Mouse (Mus musculus): ENCODE measurements at regions not wholly inside any gene's neighbourhood (a gene's known extent, or its start where the extent isn't known, plus 50 kb on each side); places are given as distances from the start of the nearest gene placed in this dataset.

DNA sequence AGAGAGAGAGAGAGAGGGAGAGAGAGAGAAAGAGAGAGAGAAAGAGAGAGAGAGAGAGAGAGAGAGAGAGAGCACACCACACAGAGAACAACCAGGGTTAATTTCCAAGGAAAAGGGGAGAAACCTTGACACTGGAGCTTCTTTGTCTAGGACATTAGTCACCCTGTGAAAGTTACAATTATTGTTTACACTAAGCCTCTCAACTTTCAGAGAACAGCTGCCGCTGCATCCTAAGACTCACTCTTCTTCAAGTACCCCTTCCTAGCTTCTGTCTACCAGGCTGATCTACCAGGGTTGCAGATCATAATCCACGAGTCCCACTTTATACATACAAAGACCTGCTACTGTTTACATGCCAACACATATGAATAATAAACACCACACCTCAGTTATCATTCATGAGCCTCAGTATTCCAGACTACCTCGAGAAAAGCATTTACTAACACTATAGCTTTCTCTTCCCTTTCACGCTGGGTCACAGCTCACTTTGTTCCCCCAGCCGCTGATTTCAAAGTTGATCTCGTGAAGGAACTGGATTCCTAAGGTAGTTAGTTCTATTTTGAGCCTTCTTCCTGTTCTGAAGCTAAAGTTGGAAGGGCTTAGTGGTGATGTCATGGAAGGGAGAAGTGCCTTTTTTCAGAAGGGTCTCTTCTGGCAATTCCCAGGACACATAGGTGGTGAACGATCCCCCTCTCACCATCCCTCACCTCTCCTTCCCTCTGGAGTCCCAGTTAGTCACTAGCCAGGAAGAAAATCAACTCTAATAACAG lies 64.8 kb upstream of the Ak4 start:
- Histone ChIP-seq H3K36me3 (ENCODE audit: control insufficient read depth, insufficient read depth, low read length) (0 out of 2 replicates have a peak, but pooled peaks cover 1% of the 10 kb centered on the region), H3K27me3 (ENCODE audit: control insufficient read depth, insufficient read depth, low read length) (no peaks in the 10 kb centered on the region; the same call in 1 of the 2 replicates), H3K4me3 (ENCODE audit: extremely low read depth, insufficient read depth, insufficient read length) (no peak overlapping the region), H3K27ac (ENCODE audit: insufficient read depth, low read length) (peak overlapping the region; percentile 16; the same call in 1 of the 2 replicates), H3K4me1 (ENCODE audit: control insufficient read depth, insufficient read depth, insufficient read length) (peaks cover 4% of the 10 kb centered on the region; the same call in 1 of the 2 replicates)
- no peak for TF ChIP-seq POLR2A (IDR thresholded peaks at IDR 0.05; ENCODE audit: low read depth, low read length)
- no peak for TF ChIP-seq CTCF (IDR thresholded peaks at IDR 0.05; ENCODE audit: extremely low read depth, insufficient read depth, insufficient read length, insufficient replicate concordance)
- no peak for DNase-seq (ENCODE audit: low read depth in 1 of 2, low spot score in 2 of 2)
- WGBS = 32% methylated on average over 7 of the region's 7 CpGs

DNA sequence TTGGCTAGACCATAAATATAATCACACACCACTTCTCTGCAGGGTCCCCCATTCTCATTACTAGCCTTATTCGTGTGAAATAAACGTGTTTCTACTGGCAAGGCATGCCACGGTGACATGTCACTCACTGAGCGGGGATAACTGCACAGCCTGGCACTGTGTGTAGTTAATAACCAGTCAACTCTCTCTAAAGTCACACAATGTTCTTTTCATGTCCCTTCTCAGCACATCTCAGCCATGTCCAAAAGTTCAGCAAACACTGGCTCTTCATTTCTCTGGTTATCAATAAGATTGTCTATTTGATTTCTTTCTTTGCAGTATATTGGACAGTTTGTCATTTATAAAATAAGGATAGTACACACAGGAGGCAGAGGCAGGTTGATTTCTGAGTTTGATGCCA lies 66.9 kb upstream of the Ak4 start:
- Histone ChIP-seq H3K4me1 (ENCODE audit: control insufficient read depth, insufficient read depth, insufficient read length) (no peaks in the 10 kb centered on the region), H3K4me3 (ENCODE audit: extremely low read depth, insufficient read depth, insufficient read length) (no peak overlapping the region), H3K27me3 (ENCODE audit: control insufficient read depth, insufficient read depth, low read length) (no peaks in the 10 kb centered on the region; the same call in 1 of the 2 replicates), H3K27ac (ENCODE audit: insufficient read depth, low read length) (no peak overlapping the region), H3K36me3 (ENCODE audit: control insufficient read depth, insufficient read depth, low read length) (0 out of 2 replicates have a peak, but pooled peaks cover 1% of the 10 kb centered on the region)
- TF ChIP-seq POLR2A (IDR thresholded peaks at IDR 0.05; ENCODE audit: low read depth, low read length) (no peak), CTCF (IDR thresholded peaks at IDR 0.05; ENCODE audit: extremely low read depth, insufficient read depth, insufficient read length, insufficient replicate concordance) (no peak)
- WGBS = 95% methylated on average over 4 of the region's 4 CpGs
- DNase-seq (ENCODE audit: low read depth in 1 of 2, low spot score in 2 of 2) = no peak

DNA sequence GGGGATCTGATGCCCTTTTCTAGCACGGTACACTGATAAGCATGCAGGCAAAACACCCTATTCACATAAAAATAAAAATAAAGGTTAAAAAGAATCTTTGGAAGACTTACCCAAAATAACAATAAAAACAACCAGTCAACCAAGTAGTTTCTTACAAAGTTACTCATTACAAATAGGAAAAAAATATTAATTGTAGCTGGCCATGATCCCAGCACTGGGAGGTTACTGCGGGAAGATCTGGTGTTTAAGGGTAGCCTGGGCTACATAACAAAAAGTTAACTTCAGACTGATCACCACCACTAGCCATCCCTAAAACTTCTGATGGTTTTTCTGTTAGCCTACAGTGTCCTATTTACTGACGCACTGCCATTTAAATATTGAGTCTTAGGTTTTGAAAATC lies 67.4 kb upstream of the Ak4 start:
- Histone ChIP-seq H3K4me1 (ENCODE audit: control insufficient read depth, insufficient read depth, insufficient read length) (no peaks in the 10 kb centered on the region), H3K27ac (ENCODE audit: insufficient read depth, low read length) (no peak overlapping the region), H3K4me3 (ENCODE audit: extremely low read depth, insufficient read depth, insufficient read length) (no peak overlapping the region), H3K36me3 (ENCODE audit: control insufficient read depth, insufficient read depth, low read length) (peaks cover 2% of the 10 kb centered on the region), H3K27me3 (ENCODE audit: control insufficient read depth, insufficient read depth, low read length) (no peaks in the 10 kb centered on the region; the same call in 1 of the 2 replicates)
- TF ChIP-seq POLR2A (IDR thresholded peaks at IDR 0.05; ENCODE audit: low read depth, low read length) (no peak), CTCF (IDR thresholded peaks at IDR 0.05; ENCODE audit: extremely low read depth, insufficient read depth, insufficient read length, insufficient replicate concordance) (no peak)
- no peak for DNase-seq (ENCODE audit: low read depth in 1 of 2, low spot score in 2 of 2)
- 89% methylated on average over 3 of the region's 3 CpGs for WGBS

DNA sequence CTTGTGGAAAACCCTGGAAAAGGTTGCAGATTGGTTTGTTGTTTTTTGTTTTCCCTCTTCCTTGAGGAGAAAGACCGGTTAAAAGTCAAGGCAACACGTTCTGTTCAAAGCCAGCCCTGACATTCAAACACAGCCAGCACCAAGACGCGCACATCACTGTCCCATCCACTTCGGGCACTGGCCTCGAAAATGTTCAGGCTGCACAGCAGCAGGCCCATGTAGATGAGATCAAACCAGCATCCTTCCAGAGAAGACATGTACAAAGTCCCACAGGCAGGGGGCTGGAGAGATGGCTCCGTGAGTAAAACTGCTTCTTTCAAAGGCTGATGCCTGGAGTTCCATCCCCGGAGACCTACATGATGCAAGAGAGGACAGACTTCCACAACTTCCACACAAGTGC lies 68.4 kb upstream of the Ak4 start:
- H3K27me3 ChIP-seq (ENCODE audit: control insufficient read depth, insufficient read depth, low read length) = no peaks in the 10 kb centered on the region
- 94% methylated on average over 8 of the region's 8 CpGs for WGBS
- no peaks in the 10 kb centered on the region for H3K4me1 ChIP-seq (ENCODE audit: control insufficient read depth, insufficient read depth, insufficient read length)
- H3K27ac ChIP-seq (ENCODE audit: insufficient read depth, low read length) = no peak overlapping the region
- peaks cover 8% of the 10 kb centered on the region for H3K36me3 ChIP-seq (ENCODE audit: control insufficient read depth, insufficient read depth, low read length)
- DNase-seq (ENCODE audit: low read depth in 1 of 2, low spot score in 2 of 2) = no peak
- no peak overlapping the region for H3K4me3 ChIP-seq (ENCODE audit: extremely low read depth, insufficient read depth, insufficient read length)
- TF ChIP-seq POLR2A (IDR thresholded peaks at IDR 0.05; ENCODE audit: low read depth, low read length) (no peak), CTCF (IDR thresholded peaks at IDR 0.05; ENCODE audit: extremely low read depth, insufficient read depth, insufficient read length, insufficient replicate concordance) (no peak)

DNA sequence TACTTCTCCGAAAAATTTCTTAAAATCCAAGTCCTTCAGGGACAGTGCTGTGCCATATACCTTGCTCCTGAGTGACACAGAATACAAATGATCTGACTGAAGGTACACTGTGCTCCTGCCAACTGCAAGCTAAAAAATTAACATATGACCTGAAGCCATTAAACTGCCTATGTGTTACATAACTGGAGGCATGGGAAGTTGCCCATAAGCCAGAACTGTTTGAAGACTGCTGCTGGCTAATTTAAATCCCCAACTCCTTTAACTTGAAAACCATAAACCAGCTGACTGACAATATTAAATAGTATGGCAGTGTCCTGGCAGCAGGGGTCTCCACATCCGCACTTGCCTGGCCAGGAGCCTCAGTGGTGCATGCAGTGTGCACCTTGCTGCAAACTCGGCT lies 68.9 kb upstream of the Ak4 start:
- no peaks in the 10 kb centered on the region for H3K27me3 ChIP-seq (ENCODE audit: control insufficient read depth, insufficient read depth, low read length)
- WGBS = 91% methylated on average over 3 of the region's 3 CpGs
- H3K27ac ChIP-seq (ENCODE audit: insufficient read depth, low read length) = no peak overlapping the region
- peaks cover 10% of the 10 kb centered on the region for H3K36me3 ChIP-seq (ENCODE audit: control insufficient read depth, insufficient read depth, low read length)
- no peak for DNase-seq (ENCODE audit: low read depth in 1 of 2, low spot score in 2 of 2)
- H3K4me3 ChIP-seq (ENCODE audit: extremely low read depth, insufficient read depth, insufficient read length) = no peak overlapping the region
- H3K4me1 ChIP-seq (ENCODE audit: control insufficient read depth, insufficient read depth, insufficient read length) = no peaks in the 10 kb centered on the region
- no peak for TF ChIP-seq POLR2A (IDR thresholded peaks at IDR 0.05; ENCODE audit: low read depth, low read length)
- TF ChIP-seq CTCF (IDR thresholded peaks at IDR 0.05; ENCODE audit: extremely low read depth, insufficient read depth, insufficient read length, insufficient replicate concordance) = no peak

DNA sequence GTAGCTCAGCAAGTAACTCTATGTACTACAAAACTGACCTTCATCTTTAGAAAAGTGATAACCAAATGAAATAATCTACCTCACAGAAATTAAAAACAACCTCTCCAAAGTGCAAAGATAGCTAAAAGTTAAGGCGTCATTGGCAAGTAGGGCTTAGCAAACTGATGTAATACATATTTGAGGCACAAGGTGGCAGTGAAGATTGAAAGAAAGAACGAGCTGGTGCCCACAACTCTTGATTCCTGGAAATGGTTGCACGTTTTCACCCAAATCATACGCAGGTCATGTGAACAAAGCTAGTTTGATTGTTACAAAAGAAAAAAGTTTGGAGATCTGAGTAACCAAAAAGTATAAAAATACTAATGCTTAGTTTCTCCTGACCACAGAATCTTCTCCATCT lies 69.7 kb upstream of the Ak4 start:
- peak; percentile 31; the same call in 1 of the 2 replicates for TF ChIP-seq CTCF (IDR thresholded peaks at IDR 0.05; ENCODE audit: extremely low read depth, insufficient read depth, insufficient read length, insufficient replicate concordance)
- no peak for TF ChIP-seq POLR2A (IDR thresholded peaks at IDR 0.05; ENCODE audit: low read depth, low read length)
- DNase-seq (ENCODE audit: low read depth in 1 of 2, low spot score in 2 of 2) = peak; percentile 45 to 64
- 1% methylated on average over 4 of the region's 4 CpGs for WGBS
- peaks cover 10% of the 10 kb centered on the region for H3K36me3 ChIP-seq (ENCODE audit: control insufficient read depth, insufficient read depth, low read length)
- H3K4me1 ChIP-seq (ENCODE audit: control insufficient read depth, insufficient read depth, insufficient read length) = no peaks in the 10 kb centered on the region
- H3K27ac ChIP-seq (ENCODE audit: insufficient read depth, low read length) = no peak overlapping the region
- H3K4me3 ChIP-seq (ENCODE audit: extremely low read depth, insufficient read depth, insufficient read length) = no peak overlapping the region
- H3K27me3 ChIP-seq (ENCODE audit: control insufficient read depth, insufficient read depth, low read length) = no peaks in the 10 kb centered on the region

DNA sequence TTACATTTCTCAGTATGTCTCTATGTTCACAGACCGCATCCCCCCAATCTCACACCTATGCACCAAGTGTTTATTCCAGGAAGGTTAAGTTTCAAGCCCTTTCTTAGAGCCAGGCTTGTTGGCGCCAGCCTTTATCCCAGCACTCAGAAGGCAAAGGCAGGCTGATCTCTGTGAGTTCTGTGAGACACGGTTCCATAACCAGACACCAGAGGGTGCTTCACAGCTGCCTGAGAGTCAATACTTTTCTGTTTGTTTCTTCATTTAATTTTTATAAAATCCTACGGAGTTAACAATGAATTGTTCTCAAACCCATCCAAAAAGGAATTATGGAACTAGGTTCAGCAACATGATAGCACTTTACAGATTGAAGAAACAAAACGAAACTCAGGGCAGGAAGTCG lies 71.8 kb upstream of the Ak4 start:
- peaks cover 11% of the 10 kb centered on the region for H3K36me3 ChIP-seq (ENCODE audit: control insufficient read depth, insufficient read depth, low read length)
- TF ChIP-seq CTCF (IDR thresholded peaks at IDR 0.05; ENCODE audit: extremely low read depth, insufficient read depth, insufficient read length, insufficient replicate concordance) (no peak), POLR2A (IDR thresholded peaks at IDR 0.05; ENCODE audit: low read depth, low read length) (no peak)
- H3K4me1 ChIP-seq (ENCODE audit: control insufficient read depth, insufficient read depth, insufficient read length) = peaks cover 3% of the 10 kb centered on the region; the same call in 1 of the 2 replicates
- no peaks in the 10 kb centered on the region for H3K27me3 ChIP-seq (ENCODE audit: control insufficient read depth, insufficient read depth, low read length)
- H3K27ac ChIP-seq (ENCODE audit: insufficient read depth, low read length) = no peak overlapping the region
- DNase-seq (ENCODE audit: low read depth in 1 of 2, low spot score in 2 of 2) = no peak
- 83% methylated on average over 6 of the region's 6 CpGs for WGBS
- H3K4me3 ChIP-seq (ENCODE audit: extremely low read depth, insufficient read depth, insufficient read length) = no peak overlapping the region
